Mouse (Mus musculus) testis, adult 10 weeks (tissue): ENCODE results near the gene Gm49387. TPM values are rescaled to one million over a fixed set of nuclear protein-coding genes. Genes with fewer than 3 reads are reported as not detected.

ENCODE experiments used
- polyA plus RNA-seq: library from polyadenylated mRNA; stranded (reverse); fragments of 350-450 nt; fragmentation: Illumina TruSeq; extraction: RNeasy Lipid Tissue Mini Kit (QIAGEN cat#74804); gene quantifications from one replicate; pipeline ENCODE4 v1.2.3, GENCODE M21; 2014; ENCODE audit warnings: low read depth, low replicate concordance

Gene Gm49387
- not detected for polyA plus RNA-seq

GRCm38 (mm10) chr14:31640346-31640889 is at the start of gene Gm49387:
Gene Gm49387 (minus strand): TSS chr14:31640878.

GRCm38 (mm10) chr14:31640890-31641505 is 320 bp upstream of the Gm49387 start, which contains the start of the genes Btd and Hacl1:
Gene Btd (plus strand): TSS chr14:31641028.
Gene Hacl1 (minus strand): TSS chr14:31641286.

GRCm38 (mm10) chr14:31591243-31591642 is 49.4 kb downstream of the Gm49387 start, which contains the start of gene Colq:
Gene Colq (minus strand): TSS chr14:31591343.

Other genes with a start within 250 kb of the Gm49387 start
- gene Sh3bp5, start 204.8 kb downstream of the Gm49387 start, polyA plus RNA-seq = 18.7 TPM
- 16.8 TPM for gene Eaf1, start 146.5 kb downstream of the Gm49387 start, polyA plus RNA-seq
- 154 TPM for gene Mettl6, start 145.8 kb downstream of the Gm49387 start, polyA plus RNA-seq
- 10.3 TPM for gene Colq, start 49.5 kb downstream of the Gm49387 start, polyA plus RNA-seq
- 1.1 TPM for gene Btd, start 150 bp upstream of the Gm49387 start, polyA plus RNA-seq
- 13.1 TPM for gene Hacl1, start 408 bp upstream of the Gm49387 start, polyA plus RNA-seq
- gene Ankrd28, start 189.8 kb upstream of the Gm49387 start, polyA plus RNA-seq = 101 TPM